Mouse (Mus musculus) G1E-ER4 (cell line): Measurements from ENCODE around the gene Asphd1. TPM values are rescaled to one million over a fixed set of nuclear protein-coding genes. Genes with fewer than 3 reads are reported as not detected.

Source experiments
- GATA1 ChIP-seq: IDR thresholded peaks from one replicate; pipeline ENCODE4 v1.8.0; 2012; ENCODE audit warnings: low read length, inconsistent platforms
- polyA plus RNA-seq: library from polyadenylated mRNA; stranded (reverse); fragments of >175 nt; gene quantifications from 2 replicates; pipeline ENCODE4 v1.2.3, GENCODE M21; 2012

Asphd1 gene
- polyA plus RNA-seq = not detected in 2 replicates

DNA sequence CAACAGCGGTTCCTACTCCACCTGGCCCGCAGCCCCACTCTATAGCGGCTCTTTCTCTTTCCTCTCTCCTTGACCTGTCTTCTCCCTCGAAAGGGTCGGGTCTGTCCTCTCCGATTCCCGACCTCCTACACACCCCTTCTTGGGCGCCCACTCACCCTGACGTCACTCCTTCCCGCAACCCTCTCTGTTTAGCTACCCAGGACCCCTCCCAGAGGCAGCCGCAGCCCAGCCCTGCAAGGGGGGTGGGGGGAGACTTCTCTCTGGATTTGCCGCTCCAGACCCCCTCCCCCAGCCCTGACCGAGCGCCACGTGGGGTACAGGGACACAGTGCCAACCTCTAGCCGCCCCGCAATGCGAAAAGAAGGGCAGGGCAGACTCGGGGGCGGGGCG lies at the start of gene Asphd1:
Asphd1 (minus strand) TSS at position 180 of the 390 bp plus-strand sequence.
- TF ChIP-seq GATA1 = no peak

DNA sequence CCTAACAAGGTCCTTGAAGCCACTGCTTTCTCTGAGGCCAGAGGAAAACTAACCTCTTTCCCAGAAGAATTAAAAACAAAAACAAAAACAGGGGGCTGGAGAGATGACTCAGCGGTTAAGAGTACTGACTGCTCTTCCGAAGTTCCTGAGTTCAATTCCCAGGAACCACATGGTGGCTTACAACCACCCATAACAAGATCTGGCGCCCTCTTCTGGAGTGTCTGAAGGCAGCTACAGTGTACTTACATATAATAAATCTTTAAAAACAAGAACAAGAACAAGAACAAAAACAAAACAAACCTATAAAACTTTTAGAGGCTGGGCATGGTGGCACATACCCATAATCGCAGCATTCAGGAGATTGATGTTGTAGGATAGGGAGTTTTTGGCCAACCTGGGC lies 47.1 kb upstream of the Asphd1 start:
- no peak for TF ChIP-seq GATA1

DNA sequence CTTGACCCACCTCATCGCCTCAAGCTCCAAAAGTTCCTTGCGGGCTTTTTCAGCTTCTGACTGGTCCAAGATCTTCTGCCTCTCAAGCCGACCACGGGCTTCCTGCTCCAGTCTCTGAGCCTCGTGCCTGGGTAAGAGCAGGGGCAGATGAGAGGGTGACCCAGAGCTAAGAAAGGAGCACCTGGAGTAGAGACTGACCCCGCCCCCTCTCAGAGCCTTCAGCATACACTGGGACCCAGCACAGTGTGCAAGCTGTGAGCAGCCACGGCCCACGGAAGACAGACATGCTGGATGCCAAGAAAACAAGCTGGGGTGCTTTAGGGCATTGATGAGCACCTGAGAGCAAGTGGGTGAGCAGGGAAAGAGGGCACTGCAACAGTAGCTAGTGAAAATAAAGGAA lies 39.4 kb upstream of the Asphd1 start:
- no peak for TF ChIP-seq GATA1

DNA sequence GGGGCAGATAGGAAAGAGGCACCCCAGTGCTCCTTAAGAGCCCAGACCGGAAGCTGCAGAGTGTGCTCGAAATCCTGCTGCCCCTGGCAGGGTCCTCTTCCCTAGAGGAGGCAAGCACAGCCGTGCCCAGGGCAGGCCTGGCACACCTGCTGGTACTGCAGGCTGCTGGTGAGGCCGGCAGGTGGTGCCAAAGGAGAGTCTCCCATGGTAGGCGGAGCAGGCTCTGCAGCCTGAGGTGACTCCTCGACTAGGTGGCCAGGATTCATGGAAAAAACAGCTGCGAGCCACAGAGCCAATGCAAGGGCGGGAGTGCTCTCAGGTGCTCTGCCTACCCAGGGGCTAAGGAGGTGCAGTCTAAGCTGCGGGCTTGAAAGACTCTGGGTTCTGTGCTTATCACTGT lies 36.9 kb upstream of the Asphd1 start:
- no peak for TF ChIP-seq GATA1

DNA sequence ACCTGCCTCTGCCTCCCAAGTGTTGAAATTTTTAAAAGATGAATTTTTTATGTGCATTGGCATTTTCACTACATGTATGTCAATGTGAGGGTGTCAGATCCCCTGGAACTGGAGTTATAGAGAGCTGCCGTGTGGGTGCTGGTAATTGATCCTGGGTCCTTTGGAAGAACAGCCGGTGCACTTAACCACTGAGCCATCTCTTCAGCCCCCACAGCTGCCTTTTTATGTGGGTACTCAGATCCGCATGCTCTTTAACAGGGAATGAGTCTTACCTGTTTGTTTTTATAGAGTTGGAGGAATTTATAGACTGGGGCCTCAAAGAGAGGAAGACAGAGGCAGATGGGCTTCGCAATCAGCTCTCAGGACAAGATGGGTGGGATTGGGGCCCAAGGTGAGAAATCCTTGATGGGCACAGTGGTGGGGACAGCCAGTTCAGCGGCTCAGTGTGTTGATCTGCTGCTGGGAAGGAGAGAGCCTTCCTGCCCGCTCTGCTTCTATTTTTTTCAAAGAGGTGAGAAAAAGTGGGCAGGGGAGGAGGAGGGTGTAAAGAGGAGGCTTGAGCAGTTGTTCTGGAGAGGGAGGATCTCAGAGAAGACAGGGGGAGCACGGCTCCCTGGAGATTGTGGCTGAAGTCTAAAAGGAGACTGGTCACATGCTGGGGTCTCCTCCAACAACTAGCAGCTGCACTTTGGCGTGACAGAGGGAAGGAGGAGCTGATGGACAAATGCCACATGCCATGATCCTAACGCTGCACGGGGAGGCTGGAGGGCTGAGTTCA lies 35.5 kb upstream of the Asphd1 start:
- no peak for TF ChIP-seq GATA1

DNA sequence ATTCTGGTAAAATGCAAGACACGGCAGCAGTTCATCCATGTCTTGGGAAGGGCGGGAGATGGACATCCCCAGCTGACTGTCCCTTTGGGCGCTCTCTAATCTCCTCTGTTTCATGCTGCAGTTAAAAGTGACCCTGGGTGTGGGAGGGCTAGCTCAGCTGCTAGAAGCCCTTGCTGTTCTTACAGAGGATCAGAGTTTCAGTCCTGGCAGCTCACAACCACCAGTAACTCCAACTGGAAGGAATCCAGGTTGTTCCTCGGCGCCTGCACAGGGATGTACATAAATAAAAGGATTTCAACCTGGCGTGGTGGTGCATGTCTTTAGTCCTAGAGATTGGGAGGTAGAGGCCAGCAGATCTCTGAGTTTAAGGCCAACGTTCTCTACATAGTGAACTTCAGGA lies 33.7 kb upstream of the Asphd1 start:
- no peak for TF ChIP-seq GATA1

DNA sequence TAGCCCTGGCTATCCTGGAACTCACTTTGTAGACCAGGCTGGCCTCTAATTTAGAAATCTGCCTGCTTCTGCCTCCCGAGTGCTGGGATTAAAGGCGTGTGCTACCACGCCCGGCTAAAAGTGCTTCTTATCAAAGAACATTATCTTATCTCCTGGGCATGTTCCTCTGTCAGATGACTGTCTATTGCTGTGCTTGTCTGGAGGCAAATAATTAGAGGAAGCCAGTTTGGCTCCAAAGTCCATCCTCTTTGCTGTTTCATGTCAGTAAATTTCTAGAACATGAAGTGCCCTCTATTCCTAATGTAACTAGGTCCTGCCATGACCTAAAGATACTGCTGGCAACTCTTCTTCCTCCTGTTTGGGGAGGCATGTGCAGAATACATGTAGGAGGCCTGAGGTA lies 32.7 kb upstream of the Asphd1 start:
- no peak for TF ChIP-seq GATA1

DNA sequence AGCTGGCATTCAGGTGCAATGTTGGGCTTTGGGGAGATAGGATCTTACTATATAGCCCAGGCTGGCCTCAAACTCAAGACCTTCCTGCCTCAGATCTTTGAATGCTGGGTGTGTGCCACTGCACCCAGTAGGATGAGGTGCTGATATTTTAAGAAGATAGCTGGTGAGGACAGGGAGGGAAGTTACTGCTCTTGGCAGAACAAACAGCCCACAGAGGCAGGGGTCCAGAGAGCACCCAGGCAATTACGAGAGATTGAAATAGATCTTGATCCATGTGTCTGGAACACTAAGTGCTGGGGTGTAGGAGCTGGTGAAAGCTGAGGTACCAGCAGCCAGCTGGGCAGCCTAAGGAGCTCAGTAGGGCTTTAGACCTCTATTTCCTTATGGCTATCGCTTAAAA lies 32.2 kb upstream of the Asphd1 start:
- TF ChIP-seq GATA1 = no peak

DNA sequence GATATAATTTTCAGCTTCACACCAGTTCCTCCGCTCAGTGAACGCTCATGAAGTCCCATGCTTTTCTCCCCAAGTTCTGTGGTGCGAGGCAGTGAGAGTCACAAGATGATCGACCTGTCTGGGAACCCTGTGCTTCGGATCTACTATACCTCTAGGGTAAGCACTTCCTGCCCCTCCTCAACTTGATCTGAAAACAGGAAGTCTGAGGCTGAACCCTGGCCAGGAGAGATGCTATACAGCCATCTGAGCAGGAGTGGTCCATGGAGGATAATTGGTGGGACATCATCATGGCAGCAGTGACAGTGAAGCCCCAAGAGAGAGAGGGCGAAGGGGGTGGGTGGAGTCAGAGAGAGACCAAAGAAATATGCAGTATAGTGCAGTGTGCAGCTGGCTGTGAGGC lies 29.5 kb upstream of the Asphd1 start:
- TF ChIP-seq GATA1 = no peak

DNA sequence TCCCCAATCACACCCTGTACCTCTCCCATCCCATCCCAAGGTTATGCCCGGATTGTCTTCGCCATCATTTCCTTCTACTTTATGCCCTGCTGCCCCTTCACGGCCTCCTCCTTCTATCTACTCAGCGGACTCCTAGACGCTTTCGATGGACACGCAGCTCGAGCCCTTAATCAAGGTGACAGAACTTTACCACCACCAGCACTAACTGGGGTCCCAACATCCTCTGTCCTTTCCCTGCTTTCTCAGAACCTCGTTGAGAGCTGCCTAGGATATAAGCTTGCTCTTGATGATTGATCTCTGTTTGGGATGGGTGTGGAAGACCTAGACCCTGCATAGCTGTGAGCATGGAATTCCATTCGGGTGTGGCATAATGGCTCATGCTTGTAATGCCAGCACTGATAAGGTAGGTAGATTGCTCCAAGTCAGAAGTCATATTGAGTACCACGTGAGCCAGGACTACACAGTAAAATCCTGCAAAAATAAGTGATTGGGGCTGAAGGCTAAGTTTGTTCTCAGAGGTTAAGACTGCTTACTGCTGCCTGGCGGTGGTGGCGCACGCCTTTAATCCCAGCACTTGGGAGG lies 27.6 kb upstream of the Asphd1 start:
- TF ChIP-seq GATA1 = no peak

DNA sequence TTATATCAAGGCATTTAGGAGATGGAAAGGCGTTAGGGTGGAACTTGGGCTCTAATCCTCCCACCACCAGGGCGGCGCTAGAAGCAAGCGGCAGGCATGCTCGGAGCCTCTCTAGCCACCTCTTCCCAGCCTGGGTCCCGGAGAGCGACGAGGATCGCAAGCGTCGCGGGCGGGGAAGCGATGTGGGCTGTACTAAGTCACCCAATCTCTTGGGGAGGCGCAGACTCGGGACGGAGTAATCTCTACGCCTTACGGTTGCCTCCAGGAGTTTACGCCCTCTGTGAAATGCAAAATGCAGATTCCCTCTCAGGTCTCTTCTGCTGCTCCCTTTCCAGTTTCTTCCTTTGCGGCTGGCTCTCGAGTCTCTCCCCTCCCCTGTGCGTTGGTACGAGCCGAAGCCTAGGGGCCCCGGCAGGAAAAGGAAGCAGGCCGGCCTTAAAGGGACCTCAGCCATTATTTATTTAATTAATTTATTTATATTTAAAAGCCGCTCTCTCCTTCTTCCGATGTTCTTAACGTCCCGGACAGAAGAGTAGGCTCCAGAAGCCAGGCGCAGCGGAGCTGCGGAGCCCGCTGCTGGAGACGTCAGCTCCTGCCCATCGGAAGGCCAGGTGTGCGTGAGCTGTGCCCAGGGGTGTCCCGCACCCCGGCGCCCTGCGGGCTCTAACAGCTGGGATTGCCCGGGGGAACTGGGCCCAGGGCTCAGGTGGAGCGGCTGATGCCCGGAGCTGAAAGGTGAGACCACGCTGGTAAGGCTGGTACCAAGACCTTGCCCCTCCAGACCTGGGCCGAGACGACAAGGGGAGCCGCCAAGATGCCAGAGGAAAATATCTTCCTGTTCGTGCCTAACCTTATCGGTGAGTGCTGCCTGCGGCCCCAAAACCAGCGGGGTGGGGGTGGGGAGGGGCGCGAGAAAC lies 26.8 kb upstream of the Asphd1 start, which contains the start of gene Cdiptos:
Cdiptos (minus strand) TSS at position 149 of the 917 bp plus-strand sequence.
- no peak for TF ChIP-seq GATA1

DNA sequence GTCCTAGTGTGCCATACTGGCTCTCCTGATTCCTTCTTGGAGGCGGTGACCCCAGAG lies 26.3 kb upstream of the Asphd1 start, which contains the start of gene Cdipt:
Cdipt (plus strand) TSS at position 22 of the 57 bp plus-strand sequence.
- no peak for TF ChIP-seq GATA1

DNA sequence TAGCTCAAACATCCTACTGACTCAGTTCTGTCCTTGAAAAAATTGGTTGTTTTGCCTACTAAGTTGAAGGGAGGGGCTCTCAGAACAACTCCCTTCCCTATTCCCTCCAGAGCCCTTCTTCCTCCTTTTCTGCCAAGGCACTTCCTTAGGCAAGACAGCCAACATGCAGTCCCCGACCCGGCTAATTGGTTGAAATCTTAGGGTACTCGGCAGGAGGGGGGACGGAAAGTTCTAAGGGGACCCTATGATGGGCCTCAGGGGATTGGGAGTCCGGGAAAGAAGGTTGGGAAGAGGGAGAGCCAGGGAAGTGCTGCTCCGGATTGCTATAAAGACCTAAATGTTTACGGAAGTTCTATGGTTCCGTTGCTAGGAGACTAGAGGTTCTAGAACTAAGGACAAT lies 26.1 kb upstream of the Asphd1 start:
- TF ChIP-seq GATA1 = no peak

DNA sequence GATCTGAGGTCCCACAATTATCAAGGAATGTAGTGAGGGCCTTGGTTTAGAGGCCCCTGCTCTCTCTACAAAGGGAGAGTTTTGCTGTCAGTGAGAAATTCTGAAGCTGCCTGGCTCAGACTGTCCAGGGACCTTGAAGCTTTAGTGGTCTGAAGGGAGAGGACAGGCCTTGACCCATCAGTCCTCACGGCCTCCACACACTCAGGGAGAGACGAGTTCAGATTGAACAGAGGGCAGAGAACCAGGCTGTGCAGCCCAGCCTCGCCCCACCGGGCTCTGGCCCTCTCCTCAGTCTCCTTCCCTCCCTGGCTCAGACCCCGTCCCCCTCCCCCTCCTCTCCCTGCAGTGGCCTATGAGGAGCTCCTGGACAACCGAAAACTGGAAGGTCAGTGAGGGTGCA lies 18.0 kb upstream of the Asphd1 start:
- no peak for TF ChIP-seq GATA1

DNA sequence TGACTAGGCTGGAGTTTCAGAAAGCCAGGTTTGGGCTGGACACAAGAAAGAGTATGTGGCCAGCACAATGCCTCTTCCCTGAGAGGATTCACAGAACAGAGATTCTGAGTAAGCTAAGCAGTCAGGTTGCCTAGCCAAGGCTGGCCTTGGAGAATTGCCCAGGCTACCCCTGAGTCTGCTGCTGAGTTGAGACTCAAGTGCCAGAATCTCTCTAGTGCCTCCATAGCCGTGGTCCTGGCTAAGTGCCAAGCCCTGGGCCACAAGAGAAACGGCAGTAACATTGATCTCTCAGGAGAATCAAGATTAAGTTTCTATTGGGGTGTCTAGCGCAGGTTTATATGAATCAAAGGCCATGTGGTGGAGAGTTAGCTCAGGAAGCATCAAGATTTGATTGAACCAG lies 16.2 kb upstream of the Asphd1 start:
- TF ChIP-seq GATA1 = no peak

DNA sequence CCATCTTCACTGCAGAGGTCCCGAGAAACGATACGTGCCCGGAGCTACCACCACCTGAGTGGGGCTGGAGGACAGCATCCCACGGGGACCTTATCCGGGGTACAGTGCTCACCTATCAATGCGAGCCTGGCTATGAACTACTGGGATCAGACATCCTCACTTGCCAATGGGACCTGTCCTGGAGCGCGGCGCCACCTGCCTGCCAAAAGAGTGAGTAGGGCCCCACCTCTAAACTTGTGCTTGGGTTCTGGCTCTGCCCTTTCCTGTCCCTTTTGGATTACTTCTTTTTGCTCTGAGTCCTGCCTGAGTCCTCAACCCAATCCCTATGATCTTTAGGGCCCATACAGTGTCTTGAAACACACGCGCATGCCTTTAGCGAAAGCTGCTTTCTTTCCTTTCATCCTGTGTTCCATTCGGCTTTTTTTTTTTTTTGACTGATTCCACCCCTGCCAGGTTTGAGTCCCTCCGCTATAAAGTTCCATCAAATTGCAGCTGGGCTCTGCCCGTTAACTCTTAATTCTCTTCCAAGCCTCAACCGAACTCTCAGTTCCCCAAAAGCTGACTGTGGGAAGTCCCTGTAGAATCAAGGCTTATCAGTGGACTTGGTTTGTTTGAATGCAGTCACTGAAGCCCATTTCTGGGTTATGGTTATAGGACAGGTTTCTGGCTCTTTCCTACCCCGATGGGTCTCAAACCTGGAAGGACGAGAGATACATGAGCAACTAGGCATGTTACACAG lies 14.3 kb upstream of the Asphd1 start:
- TF ChIP-seq GATA1 = no peak
